Mouse (Mus musculus) cerebellum, adult 2 months (tissue): ENCODE data around the gene Dot1l.

Experiments used
- CTCF ChIP-seq: fragments of 200-500 bp; IDR thresholded peaks from 2 replicates; pipeline ENCODE4 v1.5.1; 2011; ENCODE audit warnings: low read depth, mild to moderate bottlenecking, control low read depth, low read length, moderate library complexity, borderline replicate concordance; ENCODE audit not compliant: insufficient read depth
- POLR2A ChIP-seq: fragments of 200-500 bp; IDR thresholded peaks from 2 replicates; pipeline ENCODE4 v1.6.1; 2011; ENCODE audit warnings: low read length, control low read depth, borderline replicate concordance; ENCODE audit not compliant: insufficient read depth

- no peak for TF ChIP-seq POLR2A
- no peak for TF ChIP-seq CTCF
These were observed 29.9 kb downstream of the Dot1l start for GRCm38 (mm10) chr10:80784871-80785270.
